Mouse (Mus musculus): Measurements from ENCODE around the gene Inha.

Inha gene

DNA sequence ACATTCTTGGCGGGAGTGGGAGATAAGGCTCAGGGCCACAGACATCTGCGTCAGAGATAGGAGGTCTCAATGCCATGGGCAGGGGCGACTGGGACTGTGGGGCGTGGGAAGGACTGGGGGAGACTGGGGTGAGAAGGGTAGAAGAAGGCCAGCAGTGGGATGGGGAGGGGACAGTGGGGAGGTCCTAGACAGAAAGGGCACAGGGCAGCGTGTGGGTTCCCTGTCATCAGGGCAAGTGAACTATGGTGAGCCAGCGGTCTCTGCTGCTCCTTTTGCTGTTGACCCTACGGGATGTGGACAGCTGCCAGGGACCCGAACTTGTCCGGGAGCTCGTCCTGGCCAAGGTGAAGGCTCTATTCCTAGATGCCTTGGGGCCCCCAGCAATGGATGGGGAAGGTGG lies at the start of gene Inha:
Gene Inha, plus strand, starts transcription at position 72 of the 400 bp plus-strand sequence.
- DNase-seq (ENCODE audit: low spot score) = no peak

DNA sequence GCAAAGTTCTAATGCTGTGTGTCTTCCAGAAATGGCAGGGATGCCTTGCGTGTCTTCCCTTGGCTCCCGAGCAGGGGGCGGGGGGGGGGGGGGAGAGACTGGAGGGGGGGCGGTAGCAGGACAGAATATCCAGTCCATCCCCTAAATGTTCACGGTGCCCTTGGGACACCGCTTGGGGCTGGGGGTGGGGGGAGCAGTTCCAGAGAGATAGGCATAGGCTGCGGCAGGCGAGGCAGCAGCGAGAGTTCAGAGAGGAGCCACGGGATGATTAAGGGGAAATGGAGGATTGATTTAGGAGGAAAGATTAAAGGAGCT lies 49.2 kb upstream of the Inha start:
- DNase-seq (ENCODE audit: low spot score) = no peak

GRCm38 (mm10) chr1:75458025-75458788 lies 48.7 kb upstream of the Inha start:
- DNase-seq (ENCODE audit: low spot score) = no peak

- DNase-seq (ENCODE audit: low spot score) = no peak
These were observed 47.8 kb upstream of the Inha start for GRCm38 (mm10) chr1:75458789-75459684.

GRCm38 (mm10) chr1:75460297-75460696 lies 46.6 kb upstream of the Inha start:
- DNase-seq (ENCODE audit: low spot score) = no peak

DNA sequence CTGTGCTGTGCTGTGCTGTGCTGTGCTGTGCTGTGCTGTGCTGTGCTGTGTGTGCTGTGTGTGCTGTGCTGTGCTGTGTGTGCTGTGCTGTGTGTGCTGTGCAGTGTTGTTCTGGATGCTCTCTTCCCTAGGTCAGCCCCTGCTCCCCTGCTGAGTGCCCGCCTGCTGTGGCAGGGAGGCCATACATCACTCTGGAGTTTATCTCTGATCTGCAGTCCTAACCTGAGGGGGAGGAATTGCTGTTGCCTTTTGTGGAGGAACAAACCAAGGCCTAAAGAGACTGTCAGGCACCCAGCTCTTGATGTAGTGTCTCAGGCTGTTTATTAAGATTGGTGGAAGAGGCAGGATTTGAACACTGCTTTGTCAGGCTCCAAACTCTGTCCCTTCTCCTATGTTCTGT lies 44.2 kb upstream of the Inha start:
- no peak for DNase-seq (ENCODE audit: low spot score)

GRCm38 (mm10) chr1:75463652-75464204 lies 43.1 kb upstream of the Inha start:
- no peak for DNase-seq (ENCODE audit: low spot score)

DNA sequence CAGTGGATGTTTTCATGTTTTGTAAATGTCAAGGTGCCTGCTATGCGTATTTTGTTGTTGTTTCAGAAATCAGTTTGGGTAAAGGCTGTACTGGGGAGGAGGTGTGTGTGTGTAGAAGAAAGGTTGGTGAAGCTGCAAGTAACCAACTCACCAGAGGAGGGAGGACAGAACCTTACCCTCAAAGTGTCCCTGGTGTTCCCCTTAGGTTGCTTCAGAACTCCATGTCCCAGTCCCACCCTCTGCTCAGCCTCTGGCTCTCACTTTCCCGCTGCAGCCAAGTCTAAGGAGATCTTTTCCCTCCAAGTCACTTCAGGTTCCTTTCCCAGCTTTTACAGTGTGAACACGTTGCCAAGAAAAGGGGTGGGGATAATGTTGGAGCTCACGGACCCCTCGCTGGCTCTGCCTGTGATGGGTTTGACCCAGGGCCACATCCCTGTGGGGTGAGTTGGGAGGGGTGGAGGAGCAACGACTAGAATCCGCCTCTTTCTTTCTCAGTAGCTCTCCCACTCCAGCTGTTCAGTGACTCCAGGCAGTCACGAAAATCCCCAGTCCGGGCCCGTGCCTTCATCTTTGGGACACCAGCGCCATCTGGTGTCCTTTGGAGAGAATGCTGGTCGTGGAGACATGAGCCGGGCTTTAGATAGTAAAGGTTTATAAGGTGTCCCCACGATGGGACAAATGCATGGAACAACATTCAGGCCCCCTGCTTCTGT lies 39.5 kb upstream of the Inha start:
- DNase-seq (ENCODE audit: low spot score) = peak; percentile 89

DNA sequence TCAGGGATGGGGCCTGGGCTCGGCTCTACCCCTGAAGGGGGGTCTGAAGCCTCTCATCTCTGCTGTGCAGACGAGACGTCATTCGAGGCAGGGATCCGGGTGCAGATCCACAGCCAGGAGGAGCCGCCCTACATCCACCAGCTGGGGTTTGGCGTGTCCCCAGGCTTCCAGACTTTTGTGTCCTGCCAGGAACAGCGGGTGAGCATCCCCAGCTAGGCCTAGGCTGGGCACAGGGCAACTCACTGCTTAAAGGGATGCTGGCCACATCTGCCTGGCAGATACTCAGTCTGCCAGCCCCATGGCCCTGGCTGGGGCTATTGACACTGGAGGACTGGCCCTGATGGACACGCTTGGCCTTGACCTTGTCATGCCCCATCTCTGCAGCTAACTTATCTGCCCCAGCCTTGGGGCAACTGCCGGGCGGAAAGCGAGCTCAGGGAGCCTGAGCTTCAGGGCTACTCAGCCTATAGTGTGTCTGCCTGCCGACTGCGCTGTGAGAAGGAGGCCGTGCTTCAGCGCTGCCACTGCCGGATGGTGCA lies 37.5 kb upstream of the Inha start:
- no peak for DNase-seq (ENCODE audit: low spot score)

DNA sequence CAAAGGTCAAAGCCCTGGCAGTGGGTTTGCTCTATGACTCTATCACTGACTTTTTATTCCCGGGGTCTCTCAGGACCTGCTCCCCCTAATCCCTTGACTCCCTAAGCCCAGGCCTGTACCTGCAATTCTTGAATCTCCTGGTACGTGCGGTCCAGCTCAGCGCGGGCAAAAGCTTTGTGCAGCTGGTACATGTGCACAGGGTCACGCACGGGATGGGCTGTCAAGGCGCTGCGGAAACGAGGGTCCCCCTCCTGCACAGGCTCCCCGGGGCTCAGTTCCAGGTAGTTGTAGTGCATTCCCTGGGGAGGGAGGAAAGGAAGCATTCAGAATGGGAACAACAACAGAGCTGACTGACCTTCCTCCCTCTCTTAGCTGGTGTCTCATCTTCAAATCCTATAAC lies 30.4 kb upstream of the Inha start:
- no peak for DNase-seq (ENCODE audit: low spot score)

DNA sequence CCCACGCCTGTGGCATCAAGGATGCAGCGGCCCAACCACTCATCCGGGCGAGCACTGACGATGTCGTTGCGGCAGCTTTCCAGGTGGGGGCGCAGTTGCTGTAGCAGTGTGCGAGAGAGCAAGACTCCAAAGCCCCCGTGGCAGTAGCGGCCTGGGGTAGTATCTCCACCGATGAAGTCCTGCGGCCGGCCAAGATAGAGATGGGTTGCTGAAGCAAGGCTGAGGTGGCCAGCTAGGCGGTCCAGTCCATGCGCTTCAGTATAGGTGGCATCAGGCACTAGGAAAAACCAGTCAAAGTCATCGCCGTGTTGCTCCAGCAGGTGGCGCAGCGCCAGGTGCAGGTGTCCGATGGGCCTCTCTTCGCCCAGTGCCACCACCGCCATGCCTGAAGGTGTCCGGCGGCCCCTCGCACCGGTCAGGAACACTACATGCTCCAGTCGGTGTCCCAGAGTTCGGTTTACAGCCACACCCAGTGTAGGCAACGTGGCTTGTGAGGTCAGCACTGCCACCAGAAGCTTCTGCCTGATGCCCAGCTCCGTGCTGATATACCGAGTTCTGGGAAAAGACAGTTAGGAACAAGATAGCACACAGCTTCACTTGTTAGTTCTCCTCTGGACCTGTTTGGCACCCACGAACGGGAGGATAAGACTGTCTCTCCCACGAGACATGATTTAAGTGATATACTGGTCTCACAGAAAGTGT lies 29.5 kb upstream of the Inha start:
- DNase-seq (ENCODE audit: low spot score) = peak; percentile 83

- DNase-seq (ENCODE audit: low spot score) = no peak
These were observed 28.9 kb upstream of the Inha start for GRCm38 (mm10) chr1:75477966-75478290.

DNA sequence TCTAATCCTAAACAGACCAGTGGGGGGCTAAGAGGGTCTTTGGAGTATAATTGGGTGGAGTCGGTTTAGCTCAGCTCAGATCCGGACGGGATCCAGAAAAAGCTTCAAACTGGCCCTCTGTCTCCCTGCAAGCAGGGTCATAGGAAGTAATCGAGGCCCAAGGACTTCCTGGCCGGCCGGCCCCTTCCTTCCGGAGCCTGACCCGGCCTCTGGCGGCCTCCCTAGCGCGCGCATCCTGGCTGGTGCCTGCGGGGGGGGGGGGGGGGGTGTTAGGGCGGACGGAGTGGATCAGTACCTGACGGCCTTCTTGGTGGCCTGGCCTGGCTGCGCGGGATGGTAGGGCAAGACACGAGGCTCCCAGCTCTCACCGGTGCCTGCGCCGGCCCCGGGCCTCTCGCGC lies 28.4 kb upstream of the Inha start:
- DNase-seq (ENCODE audit: low spot score) = no peak

GRCm38 (mm10) chr1:75478916-75479634 lies 27.8 kb upstream of the Inha start, which contains the start of the genes Chpf and Tmem198:
Gene Chpf (minus strand): TSS chr1:75479307.
Gene Tmem198 (plus strand): TSS chr1:75479532.
- peak; percentile 97 for DNase-seq (ENCODE audit: low spot score)

DNA sequence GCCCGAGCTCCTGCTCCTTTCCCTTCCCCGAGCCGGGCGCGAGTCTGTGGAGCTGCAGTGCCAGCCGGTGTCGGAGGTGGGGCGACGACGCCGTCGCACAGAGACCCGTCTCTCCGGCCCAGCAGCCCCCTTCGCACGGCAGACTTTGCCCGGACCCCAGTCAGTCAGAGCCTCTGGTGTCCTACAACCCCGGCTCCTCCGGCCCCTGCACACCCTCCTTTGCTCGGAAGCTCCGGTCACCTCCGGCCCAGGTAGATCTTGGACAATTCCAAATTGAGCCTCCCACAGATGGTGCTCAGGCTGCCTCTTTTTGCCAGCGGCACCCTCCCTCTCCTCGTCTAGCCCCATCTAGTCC lies 27.3 kb upstream of the Inha start:
- DNase-seq (ENCODE audit: low spot score) = no peak

GRCm38 (mm10) chr1:75480036-75480435 lies 26.8 kb upstream of the Inha start:
- DNase-seq (ENCODE audit: low spot score) = no peak

- no peak for DNase-seq (ENCODE audit: low spot score)
These were observed 26.1 kb upstream of the Inha start for GRCm38 (mm10) chr1:75480735-75481134.

DNA sequence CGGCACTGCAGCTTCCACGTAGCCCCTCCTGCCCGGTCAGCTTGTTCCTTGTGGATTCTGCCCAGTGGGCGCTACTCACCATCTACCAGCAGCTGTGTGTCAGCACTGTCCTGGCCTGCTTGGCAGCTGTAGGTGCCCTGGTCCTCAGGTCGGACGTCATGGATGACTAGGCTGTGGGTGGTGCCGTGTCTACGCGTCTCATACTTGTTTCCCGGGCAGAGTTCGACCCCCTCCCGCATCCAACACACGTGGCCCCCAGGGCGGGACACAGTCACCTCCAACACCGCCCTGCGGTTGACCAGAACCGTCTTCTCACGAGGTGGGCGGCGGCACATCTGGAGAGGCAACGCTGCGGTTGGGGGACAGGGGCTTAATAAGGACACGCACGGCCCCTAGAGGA lies 20.3 kb upstream of the Inha start:
- DNase-seq (ENCODE audit: low spot score) = no peak

GRCm38 (mm10) chr1:75487040-75487404 lies 19.9 kb upstream of the Inha start:
- DNase-seq (ENCODE audit: low spot score) = no peak

- peak; percentile 52 for DNase-seq (ENCODE audit: low spot score)
These were observed 19.3 kb upstream of the Inha start for GRCm38 (mm10) chr1:75487405-75488161.
